Mouse (Mus musculus) CH12.LX (cell line): ENCODE data around the gene Vps11.

ENCODE experiments used
- CHD2 ChIP-seq: IDR thresholded peaks from 2 replicates; pipeline ENCODE4 v1.6.1; 2011; ENCODE audit warnings: low read length, improper control_type of control experiment
- CTCF ChIP-seq, 2 experiments: IDR thresholded peaks in 1 of 2; conservative IDR thresholded peaks in 1 of 2; 2 replicates each; pipeline ENCODE4 v1.5.1; 2011 to 2012; ENCODE audit warnings: low read depth in 2 of 2, low read length in 2 of 2, improper control_type of control experiment in 1 of 2, inconsistent platforms in 1 of 2, mild to moderate bottlenecking in 1 of 2, moderate library complexity in 1 of 2
- PAX5 ChIP-seq: IDR thresholded peaks from 2 replicates; pipeline ENCODE4 v1.6.1; 2012; ENCODE audit warnings: low read length, inconsistent platforms, mixed read lengths
- POLR2A ChIP-seq: IDR thresholded peaks from 2 replicates; pipeline ENCODE4 v1.6.1; 2011; ENCODE audit warnings: low read depth, mild to moderate bottlenecking, improper control_type of control experiment, low read length
- RAD21 ChIP-seq: IDR thresholded peaks from 2 replicates; pipeline ENCODE4 v1.6.1; 2011; ENCODE audit warnings: low read depth, mild to moderate bottlenecking, low read length, improper control_type of control experiment, moderate library complexity
- UBTF ChIP-seq: IDR thresholded peaks from 2 replicates; pipeline ENCODE4 v1.6.1; 2012; ENCODE audit warnings: low read depth, mild to moderate bottlenecking, inconsistent platforms, low read length, improper control_type of control experiment, moderate library complexity
- USF1 ChIP-seq: IDR thresholded peaks from 2 replicates; pipeline ENCODE4 v1.6.1; 2014; ENCODE audit warnings: low read depth, mild to moderate bottlenecking, inconsistent platforms, low read length, improper control_type of control experiment
- ZC3H11A ChIP-seq: IDR thresholded peaks from 2 replicates; pipeline ENCODE4 v1.6.1; 2012; ENCODE audit warnings: low read depth, mild to moderate bottlenecking, inconsistent platforms, low read length, improper control_type of control experiment
- ZNF384 ChIP-seq: IDR thresholded peaks from 2 replicates; pipeline ENCODE4 v1.6.1; 2012; ENCODE audit warnings: low read depth, low read length, improper control_type of control experiment, inconsistent platforms

- no peak for TF ChIP-seq UBTF
- TF ChIP-seq USF1, result no peak
- no peak for TF ChIP-seq ZC3H11A
- TF ChIP-seq ZNF384, result peak; percentile 82
- TF ChIP-seq POLR2A, result peak; percentile 88
- peak; percentile 90 for TF ChIP-seq CHD2
- TF ChIP-seq RAD21, result no peak
- TF ChIP-seq CTCF (conservative IDR thresholded peaks at IDR 0.05 in 1 of 2, IDR thresholded peaks at IDR 0.05 in 1 of 2; ENCODE audit: low read depth in 2 of 2, low read length in 2 of 2), result no peak
- TF ChIP-seq PAX5, result no peak
Measured at GRCm38 (mm10) chr9:44343781-44344421, 17.6 kb downstream of the Vps11 start, which contains the start of gene Hmbs.
